ENCODE assay signal across 9 mouse cellular contexts in genomic region chrX:142554161-142554560, GRCm38 (mm10).
A peak's percentile ranks its signal among the peaks of the same experiment; 100 is the strongest.
DNase-seq lines count a peak whose midpoint lies in the region; ATAC-seq and TF ChIP-seq lines count a peak whose summit lies in the region.
"Had no signal": no experiment of that assay in that cellular context is flagged by ENCODE, and none has a peak within 500 bp of the region (broad histone marks: within the 10 kb centered on the region; RNA-seq: fewer than 3 reads in every experiment).

No protein-coding gene starts in this region.

- H3K4me3 ChIP-seq in forebrain, embryonic 14.5 days (ENCODE audit: low read depth, low read length): no peak overlapping the region
- H3K4me3 ChIP-seq in forebrain, embryonic 12.5 days (replicated peaks): no peak overlapping the region
- no peak overlapping the region for H3K4me3 ChIP-seq in midbrain, embryonic 14.5 days (replicated peaks; ENCODE audit: low read depth, low read length)
- no peak overlapping the region for H3K4me3 ChIP-seq in midbrain, embryonic 16.5 days (ENCODE audit: low read depth, low read length)
- no peak overlapping the region for H3K4me3 ChIP-seq in intestine, postnatal 0 days (ENCODE audit: low read depth, low read length)
- H3K4me3 ChIP-seq: limb, embryonic 15.5 days had no signal

- no peaks in the 10 kb centered on the region for H3K36me3 ChIP-seq in forebrain, embryonic 14.5 days (ENCODE audit: control insufficient read depth, insufficient read depth, low read length)
- no peaks in the 10 kb centered on the region for H3K36me3 ChIP-seq in forebrain, embryonic 12.5 days (replicated peaks)
- H3K36me3 ChIP-seq in midbrain, embryonic 14.5 days (ENCODE audit: control insufficient read depth, insufficient read depth, low read length): no peaks in the 10 kb centered on the region
- H3K36me3 ChIP-seq in midbrain, embryonic 16.5 days (ENCODE audit: control insufficient read depth, insufficient read depth, low read length): no peaks in the 10 kb centered on the region
- no peaks in the 10 kb centered on the region for H3K36me3 ChIP-seq in intestine, postnatal 0 days (ENCODE audit: control insufficient read depth, insufficient read depth)
- H3K36me3 ChIP-seq: limb, embryonic 15.5 days had no signal

- 21% methylated on average over 5 of the region's 5 CpGs for WGBS in forebrain, embryonic 14.5 days
- 21% methylated on average over 5 of the region's 5 CpGs for WGBS in forebrain, embryonic 12.5 days
- 21% methylated on average over 5 of the region's 5 CpGs for WGBS in midbrain, embryonic 14.5 days
- 22% methylated on average over 5 of the region's 5 CpGs for WGBS in midbrain, embryonic 16.5 days
- 13% methylated on average over 5 of the region's 5 CpGs for WGBS in intestine, postnatal 0 days

- no peak overlapping the region for H3K4me2 ChIP-seq in forebrain, embryonic 14.5 days (ENCODE audit: low read length)
- H3K4me2 ChIP-seq in forebrain, embryonic 12.5 days: no peak overlapping the region
- H3K4me2 ChIP-seq in midbrain, embryonic 14.5 days (ENCODE audit: low read length): no peak overlapping the region
- no peak overlapping the region for H3K4me2 ChIP-seq in midbrain, embryonic 16.5 days (ENCODE audit: low read length)
- H3K4me2 ChIP-seq in intestine, postnatal 0 days (replicated peaks; ENCODE audit: low read depth): no peak overlapping the region
- H3K4me2 ChIP-seq: limb, embryonic 15.5 days had no signal

- no peaks in the 10 kb centered on the region for H3K4me1 ChIP-seq in forebrain, embryonic 14.5 days (ENCODE audit: control insufficient read depth, insufficient read depth, low read length)
- no peaks in the 10 kb centered on the region for H3K4me1 ChIP-seq in forebrain, embryonic 12.5 days
- no peaks in the 10 kb centered on the region for H3K4me1 ChIP-seq in midbrain, embryonic 14.5 days (ENCODE audit: control insufficient read depth, insufficient read depth, low read length)
- no peaks in the 10 kb centered on the region for H3K4me1 ChIP-seq in midbrain, embryonic 16.5 days (ENCODE audit: control insufficient read depth, insufficient read depth, low read length)
- H3K4me1 ChIP-seq in intestine, postnatal 0 days (replicated peaks; ENCODE audit: control insufficient read depth, insufficient read depth, low read length): no peaks in the 10 kb centered on the region
- H3K4me1 ChIP-seq: limb, embryonic 15.5 days had no signal

- peak; percentile 55 for DNase-seq in forebrain, embryonic 14.5 days (ENCODE audit: low spot score)
- DNase-seq in midbrain, embryonic 14.5 days: peak; percentile 70
- peak; percentile 32 for DNase-seq in cerebellum, adult 9-11 months
- DNase-seq in right cerebral cortex, postnatal 10 days (ENCODE audit: low spot score in 2 of 2): peak; percentile 32 to 51

- TF ChIP-seq CTCF in intestine, postnatal 0 days (IDR thresholded peaks at IDR 0.05; ENCODE audit: low read depth): peak; percentile 69

- no peaks in the 10 kb centered on the region for H3K9me3 ChIP-seq in forebrain, embryonic 14.5 days (replicated peaks; ENCODE audit: control insufficient read depth, low read length)
- no peaks in the 10 kb centered on the region for H3K9me3 ChIP-seq in forebrain, embryonic 12.5 days
- H3K9me3 ChIP-seq in midbrain, embryonic 14.5 days (ENCODE audit: control insufficient read depth, low read length): no peaks in the 10 kb centered on the region
- no peaks in the 10 kb centered on the region for H3K9me3 ChIP-seq in midbrain, embryonic 16.5 days (replicated peaks; ENCODE audit: control insufficient read depth, low read length, poor library complexity, severe bottlenecking)
- no peaks in the 10 kb centered on the region for H3K9me3 ChIP-seq in intestine, postnatal 0 days (ENCODE audit: control insufficient read depth)
- H3K9me3 ChIP-seq: limb, embryonic 15.5 days had no signal

- H3K27ac ChIP-seq in forebrain, embryonic 14.5 days (ENCODE audit: low read depth, low read length): no peak overlapping the region
- H3K27ac ChIP-seq in forebrain, embryonic 12.5 days: no peak overlapping the region
- H3K27ac ChIP-seq in midbrain, embryonic 14.5 days (replicated peaks; ENCODE audit: low read depth, low read length): no peak overlapping the region
- H3K27ac ChIP-seq in midbrain, embryonic 16.5 days (ENCODE audit: low read length): no peak overlapping the region
- no peak overlapping the region for H3K27ac ChIP-seq in intestine, postnatal 0 days (ENCODE audit: low read depth, low read length)
- H3K27ac ChIP-seq: limb, embryonic 15.5 days had no signal

- H3K27me3 ChIP-seq in forebrain, embryonic 14.5 days (replicated peaks; ENCODE audit: control insufficient read depth, insufficient read depth, low read length): no peaks in the 10 kb centered on the region
- H3K27me3 ChIP-seq in forebrain, embryonic 12.5 days: peaks cover 13% of the 10 kb centered on the region; the same call in 1 of the 2 replicates
- no peaks in the 10 kb centered on the region for H3K27me3 ChIP-seq in midbrain, embryonic 14.5 days (ENCODE audit: control insufficient read depth, insufficient read depth, low read length)
- no peaks in the 10 kb centered on the region for H3K27me3 ChIP-seq in midbrain, embryonic 16.5 days (ENCODE audit: control insufficient read depth, insufficient read depth, low read depth, low read length)
- no peaks in the 10 kb centered on the region for H3K27me3 ChIP-seq in intestine, postnatal 0 days (replicated peaks; ENCODE audit: control insufficient read depth, insufficient read depth, low read length)
- H3K27me3 ChIP-seq: limb, embryonic 15.5 days had no signal

- no peak overlapping the region for H3K9ac ChIP-seq in forebrain, embryonic 14.5 days (ENCODE audit: low read length)
- no peak overlapping the region for H3K9ac ChIP-seq in forebrain, embryonic 12.5 days
- H3K9ac ChIP-seq in midbrain, embryonic 14.5 days (replicated peaks; ENCODE audit: low read length): no peak overlapping the region
- no peak overlapping the region for H3K9ac ChIP-seq in midbrain, embryonic 16.5 days (ENCODE audit: low read depth, low read length)
- H3K9ac ChIP-seq in intestine, postnatal 0 days (ENCODE audit: low read depth, low read length): no peak overlapping the region
- H3K9ac ChIP-seq: limb, embryonic 15.5 days had no signal

- no peak for ATAC-seq in forebrain, embryonic 14.5 days
- no peak for ATAC-seq in forebrain, embryonic 12.5 days (ENCODE audit: low FRiP score)
- ATAC-seq in midbrain, embryonic 14.5 days (ENCODE audit: low FRiP score, low TSS enrichment): no peak
- no peak for ATAC-seq in midbrain, embryonic 16.5 days
- ATAC-seq in intestine, postnatal 0 days: peak; percentile 61
- no peak for ATAC-seq in monocyte, adult 5-6 weeks (replicated peaks; ENCODE audit: insufficient number of reproducible peaks, low FRiP score, low TSS enrichment, poor library complexity, severe bottlenecking)
